Mouse (Mus musculus) forebrain, postnatal 0 days (tissue): Measurements from ENCODE around the gene Stab2. TPM values are rescaled to one million over a fixed set of nuclear protein-coding genes. Genes with fewer than 3 reads are reported as not detected.

Source experiments
- ATAC-seq: fragments of 200-750 bp; cut with Nextera tagmentation; 2 replicates; pipeline ENCODE4 v1.8.0; 2017; ENCODE audit warnings: mild to moderate bottlenecking, moderate library complexity
- DNase-seq: peaks from one replicate; pipeline ENCODE4 v3.0.0-alpha.2; 2015
- H3K27ac ChIP-seq: fragments of 300-500 bp; sonication (generic); 2 replicates; pipeline ENCODE4 v1.5.1; 2014; ENCODE audit warnings: low read depth, mild to moderate bottlenecking, antibody characterized with exemption, low read length, moderate library complexity, mixed read lengths
- H3K27me3 ChIP-seq: fragments of 300-500 bp; sonication (generic); 2 replicates; pipeline ENCODE4 v1.6.1; 2014; ENCODE audit warnings: mild to moderate bottlenecking, low read length, mixed read lengths; ENCODE audit not compliant: insufficient read depth
- H3K36me3 ChIP-seq: fragments of 300-500 bp; sonication (generic); 2 replicates; pipeline ENCODE4 v1.6.1; 2014; ENCODE audit warnings: mild to moderate bottlenecking, moderate library complexity; ENCODE audit not compliant: insufficient read depth
- H3K4me1 ChIP-seq: fragments of 300-500 bp; sonication (generic); 2 replicates; pipeline ENCODE4 v1.6.1; 2014; ENCODE audit warnings: antibody characterized with exemption; ENCODE audit not compliant: insufficient read depth
- H3K4me2 ChIP-seq: fragments of 300-500 bp; sonication (generic); 2 replicates; pipeline ENCODE4 v1.6.1; 2014; ENCODE audit warnings: low read depth, mild to moderate bottlenecking, moderate library complexity
- H3K4me3 ChIP-seq: fragments of 300-500 bp; sonication (generic); 2 replicates; pipeline ENCODE4 v1.5.1; 2014; ENCODE audit warnings: low read depth, low read length, mixed read lengths
- H3K9ac ChIP-seq: fragments of 300-500 bp; sonication (generic); 2 replicates; pipeline ENCODE4 v1.6.1; 2014; ENCODE audit warnings: mild to moderate bottlenecking
- H3K9me3 ChIP-seq: fragments of 300-500 bp; sonication (generic); 2 replicates; pipeline ENCODE4 v1.6.1; 2016; ENCODE audit warnings: low read length
- CTCF ChIP-seq: sonication (generic); IDR thresholded peaks from 2 replicates; pipeline ENCODE4 v1.5.1; 2016; ENCODE audit warnings: antibody characterized with exemption, control low read depth, low read depth
- WGBS: fragments of 180-500 bp; shearing (Covaris S2); extraction: QIAGEN DNeasy Blood & Tissue Kit; methylation state at CpG from one replicate; pipeline ENCODE4 v1.1.7; 2014; 5-methylcytosine and 5-hydroxymethylcytosine counted together
- polyA plus RNA-seq: library from polyadenylated mRNA; unstranded; fragments of >200 nt; fragmentation: Nextera tagmentation; extraction: Ambion mirVana; gene quantifications from 2 replicates; pipeline ENCODE4 v1.2.1, GENCODE M21; 2015
- total RNA-seq: library from RNA; depleted of rRNA; stranded (reverse); fragments of >200 nt; gene quantifications from 2 replicates; pipeline ENCODE4 v1.2.3, GENCODE M21; 2014

Gene Stab2
- total and polyA plus RNA-seq, 2 experiments from 2014 or later, result 0.08 to 0.19 TPM

DNA sequence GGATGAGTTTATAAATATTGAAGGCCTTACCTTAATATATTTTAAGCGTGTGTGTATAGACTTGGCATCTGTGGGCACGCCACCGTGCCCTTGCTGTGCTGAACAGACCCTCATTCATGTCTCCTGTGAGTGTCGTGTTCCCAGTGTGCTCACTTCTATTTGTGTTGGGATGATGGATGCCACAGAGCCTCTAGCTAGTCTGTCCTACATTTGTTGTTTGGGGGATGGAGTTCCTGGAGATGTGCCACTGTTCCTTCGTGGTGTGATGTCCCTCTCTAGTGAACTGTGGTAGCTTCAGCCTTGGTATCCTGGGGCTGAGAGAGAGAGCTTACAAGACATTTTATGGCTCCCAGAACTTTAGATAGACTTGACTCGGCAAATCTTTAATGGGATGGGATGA, 169.0 kb downstream of the Stab2 start:
- ATAC-seq, result no peak
- no peak for TF ChIP-seq CTCF
- Histone ChIP-seq H3K27me3 (no peaks in the 10 kb centered on the region), H3K4me1 (no peaks in the 10 kb centered on the region), H3K9me3 (no peaks in the 10 kb centered on the region), H3K36me3 (peaks cover 12% of the 10 kb centered on the region; the same call in 1 of the 2 replicates), H3K4me2 (no peak overlapping the region), H3K9ac (no peak overlapping the region), H3K4me3 (no peak overlapping the region), H3K27ac (no peak overlapping the region)
- 86% methylated on average over 6 of the region's 6 CpGs for WGBS
- no peak for DNase-seq

DNA sequence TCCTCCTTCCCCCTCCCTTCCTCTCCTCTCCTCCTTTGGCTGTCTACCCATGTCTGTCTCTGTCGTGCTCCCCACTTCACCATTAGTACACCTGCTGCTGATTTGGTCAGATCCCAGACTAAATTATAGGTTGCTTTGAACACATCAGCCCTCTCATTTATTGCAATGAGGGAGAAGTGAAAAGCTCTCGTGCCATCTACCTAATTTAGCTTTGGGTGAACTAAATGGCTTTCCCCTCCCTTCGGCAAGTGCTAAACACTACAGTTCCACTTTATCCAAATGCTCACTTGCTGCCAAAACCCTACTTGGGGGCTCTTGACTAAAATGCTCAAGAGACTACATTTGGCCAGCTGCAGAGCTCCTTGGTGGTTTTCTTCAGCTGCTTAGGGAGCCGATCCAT, 171.0 kb downstream of the Stab2 start:
- H3K9ac ChIP-seq, result no peak overlapping the region
- no peak overlapping the region for H3K27ac ChIP-seq
- 46% methylated on average over 4 of the region's 4 CpGs for WGBS
- H3K4me1 ChIP-seq, result no peaks in the 10 kb centered on the region
- H3K4me2 ChIP-seq, result no peak overlapping the region
- no peaks in the 10 kb centered on the region for H3K9me3 ChIP-seq
- peak; percentile 23 for DNase-seq
- H3K4me3 ChIP-seq, result no peak overlapping the region
- peak; percentile 72 for ATAC-seq
- peaks cover 15% of the 10 kb centered on the region; the same call in 1 of the 2 replicates for H3K36me3 ChIP-seq
- no peaks in the 10 kb centered on the region for H3K27me3 ChIP-seq
- TF ChIP-seq CTCF, result no peak

DNA sequence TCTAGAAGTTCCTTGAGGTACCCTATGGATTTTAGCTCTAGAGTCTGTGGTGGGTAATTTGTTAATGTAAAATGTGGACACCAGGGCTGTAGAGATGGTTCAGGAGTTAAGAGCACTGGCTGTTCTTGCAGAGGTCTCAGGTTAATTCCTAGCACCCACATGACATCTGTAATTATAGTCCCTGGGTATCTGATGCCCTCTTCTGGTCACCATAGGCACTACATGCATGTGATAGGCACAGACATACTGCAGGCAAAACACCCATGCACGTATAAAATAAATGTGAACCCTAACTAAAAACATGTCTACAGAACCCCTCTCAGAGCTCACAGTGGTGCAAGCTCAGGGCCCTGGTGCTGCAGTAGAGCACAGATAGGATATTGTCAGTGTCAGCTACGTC, 178.3 kb downstream of the Stab2 start:
- Histone ChIP-seq H3K4me1 (no peaks in the 10 kb centered on the region), H3K9ac (no peak overlapping the region), H3K4me2 (no peak overlapping the region), H3K9me3 (no peaks in the 10 kb centered on the region), H3K27me3 (no peaks in the 10 kb centered on the region), H3K27ac (no peak overlapping the region), H3K4me3 (no peak overlapping the region), H3K36me3 (peaks cover 13% of the 10 kb centered on the region; the same call in 1 of the 2 replicates)
- WGBS, result 94% methylated on average over 2 of the region's 2 CpGs
- TF ChIP-seq CTCF, result peak; percentile 30
- ATAC-seq (no peak), DNase-seq (no peak)

DNA sequence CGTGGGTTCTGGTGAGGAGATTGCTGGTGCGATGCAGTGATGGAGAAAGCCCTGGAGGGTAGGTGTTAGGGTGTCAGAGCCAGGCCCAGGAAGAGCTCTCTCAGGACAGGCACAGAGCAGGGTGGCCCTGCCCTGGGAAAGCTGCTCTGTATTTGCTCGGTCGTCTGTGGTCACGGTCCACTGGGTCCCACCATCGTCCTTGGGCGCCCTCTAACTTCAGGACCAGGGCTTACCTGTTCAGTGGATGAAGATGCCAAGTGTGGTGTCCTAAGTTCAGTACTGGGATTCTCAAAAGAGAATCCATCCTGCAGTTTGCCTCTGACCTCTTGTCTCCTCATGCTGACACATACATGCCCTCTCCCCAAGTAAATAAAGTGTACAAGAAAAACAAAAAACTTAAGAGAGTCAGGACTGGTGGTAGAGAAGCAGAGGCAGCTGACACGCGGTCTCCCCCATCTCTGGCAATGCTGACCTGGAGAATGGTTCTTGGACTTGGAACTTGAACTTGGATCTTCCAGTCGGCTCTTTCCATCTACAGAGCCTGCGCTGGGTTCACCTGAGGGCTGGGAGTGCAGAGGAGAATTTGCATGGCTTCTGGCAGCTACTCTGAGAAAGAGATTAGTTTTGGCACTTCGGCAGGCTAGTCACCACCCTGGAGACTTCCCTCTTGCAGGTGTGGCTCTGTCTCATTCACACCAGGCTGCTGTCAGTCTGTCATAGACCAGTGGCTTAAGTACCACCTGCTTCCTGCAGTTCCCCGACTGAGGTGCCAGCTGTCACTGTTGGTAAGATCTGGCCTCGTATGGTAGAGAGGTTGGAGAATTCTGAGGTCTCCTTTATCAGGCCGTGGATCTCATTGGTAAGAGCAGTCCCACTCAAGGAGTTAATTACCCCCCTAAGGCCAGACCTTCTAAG, 179.3 kb downstream of the Stab2 start:
- H3K4me2 ChIP-seq, result no peak overlapping the region
- H3K9ac ChIP-seq, result no peak overlapping the region
- H3K27ac ChIP-seq, result no peak overlapping the region
- WGBS, result 88% methylated on average over 15 of the region's 15 CpGs
- no peaks in the 10 kb centered on the region for H3K9me3 ChIP-seq
- DNase-seq (no peak), ATAC-seq (no peak)
- TF ChIP-seq CTCF, result no peak
- H3K36me3 ChIP-seq, result 0 out of 2 replicates have a peak, but pooled peaks cover 6% of the 10 kb centered on the region
- H3K4me3 ChIP-seq, result no peak overlapping the region
- no peaks in the 10 kb centered on the region for H3K4me1 ChIP-seq
- no peaks in the 10 kb centered on the region for H3K27me3 ChIP-seq

DNA sequence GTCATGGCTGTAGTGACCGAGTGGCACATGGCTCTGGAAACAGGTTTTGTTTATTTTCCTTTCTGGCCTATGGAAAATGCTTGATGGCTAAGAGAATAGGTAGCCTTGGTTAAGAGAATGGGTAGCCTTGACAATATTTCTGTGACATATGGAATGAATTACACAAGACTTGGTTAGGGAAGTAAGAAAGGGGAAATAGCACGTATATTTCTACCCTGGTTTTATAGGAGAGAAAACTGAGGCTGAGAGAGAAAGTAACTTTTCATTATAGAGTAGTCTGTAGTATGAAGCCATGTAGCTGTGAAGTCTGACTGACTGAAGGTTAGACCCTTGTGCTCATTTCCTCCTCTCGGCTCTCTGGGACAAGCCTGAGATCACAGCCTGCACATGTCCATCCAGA, 180.9 kb downstream of the Stab2 start:
- 88% methylated on average over 3 of the region's 3 CpGs for WGBS

DNA sequence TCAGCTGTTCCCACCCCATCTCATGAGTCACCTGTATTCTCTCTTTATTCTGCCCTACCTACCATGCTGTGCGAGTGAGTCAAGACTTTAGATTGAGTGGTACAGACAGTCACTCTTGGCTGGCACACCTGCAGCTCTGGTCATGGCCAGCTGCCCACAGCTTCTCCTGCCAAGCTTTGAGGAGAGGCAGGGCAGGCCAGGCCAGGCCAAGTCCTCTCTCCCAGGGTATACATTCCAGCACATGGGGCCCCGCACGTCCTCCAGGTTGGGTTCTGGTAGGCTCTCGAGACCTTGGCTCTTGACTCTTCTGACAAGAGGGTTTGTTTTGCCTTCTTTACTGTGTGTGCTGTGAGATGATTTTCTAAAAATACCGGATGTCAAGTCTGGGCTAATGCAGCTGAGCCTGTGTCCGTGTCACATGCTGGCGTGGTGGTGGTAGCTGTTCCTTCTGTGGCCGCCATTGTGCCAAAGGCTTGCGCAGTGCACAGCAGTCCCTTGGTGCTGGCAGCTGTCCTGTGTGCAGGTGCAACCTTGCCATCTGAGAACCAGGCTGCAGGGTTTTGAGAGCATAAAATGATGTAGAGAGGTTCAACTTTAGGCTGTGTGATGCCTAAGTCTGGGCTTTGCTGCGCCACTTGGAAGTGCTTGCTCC, 181.8 kb downstream of the Stab2 start:
- H3K9me3 ChIP-seq, result no peaks in the 10 kb centered on the region
- no peak overlapping the region for H3K4me3 ChIP-seq
- DNase-seq (no peak), ATAC-seq (no peak)
- no peak overlapping the region for H3K4me2 ChIP-seq
- 92% methylated on average over 10 of the region's 10 CpGs for WGBS
- H3K27ac ChIP-seq, result no peak overlapping the region
- no peaks in the 10 kb centered on the region for H3K27me3 ChIP-seq
- no peaks in the 10 kb centered on the region for H3K4me1 ChIP-seq
- no peak overlapping the region for H3K9ac ChIP-seq
- H3K36me3 ChIP-seq, result peaks cover 11% of the 10 kb centered on the region
- no peak for TF ChIP-seq CTCF

More for the DNA sequence above, 180.9 kb downstream of the Stab2 start:
- no peak for TF ChIP-seq CTCF
- ATAC-seq (no peak), DNase-seq (no peak)
- Histone ChIP-seq H3K4me1 (no peaks in the 10 kb centered on the region), H3K4me2 (no peak overlapping the region), H3K27me3 (no peaks in the 10 kb centered on the region), H3K27ac (no peak overlapping the region), H3K4me3 (no peak overlapping the region), H3K9me3 (no peaks in the 10 kb centered on the region), H3K36me3 (peaks cover 11% of the 10 kb centered on the region; the same call in 1 of the 2 replicates), H3K9ac (no peak overlapping the region)

DNA sequence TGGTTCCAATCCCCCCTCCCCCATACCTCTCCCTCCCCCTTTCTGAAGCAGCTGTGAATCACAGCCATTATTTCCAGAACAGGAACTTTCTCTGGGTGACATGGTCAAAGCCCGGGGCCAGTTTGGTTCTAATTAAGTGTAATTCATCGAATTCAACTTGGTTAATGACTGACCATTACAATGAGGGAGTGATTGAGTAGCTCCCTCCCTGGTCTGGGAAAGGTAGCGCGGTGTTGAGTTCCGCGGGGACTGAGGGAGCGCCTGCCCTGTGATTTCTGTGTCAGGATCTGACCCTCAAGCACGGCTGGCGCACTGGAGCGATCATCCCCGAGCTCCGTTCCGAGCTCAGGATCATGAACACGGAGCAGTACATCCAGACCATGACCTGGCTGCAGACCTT, 183.0 kb downstream of the Stab2 start:
- DNase-seq (no peak), ATAC-seq (no peak)
- Histone ChIP-seq H3K4me3 (no peak overlapping the region), H3K27ac (no peak overlapping the region), H3K9ac (no peak overlapping the region), H3K4me2 (no peak overlapping the region), H3K4me1 (no peaks in the 10 kb centered on the region), H3K36me3 (peaks cover 17% of the 10 kb centered on the region), H3K27me3 (no peaks in the 10 kb centered on the region), H3K9me3 (no peaks in the 10 kb centered on the region)
- no peak for TF ChIP-seq CTCF
- 63% methylated on average over 14 of the region's 14 CpGs for WGBS
